Comparison of ENCODE assay signal across 12 mouse cellular contexts in the genomic region with DNA sequence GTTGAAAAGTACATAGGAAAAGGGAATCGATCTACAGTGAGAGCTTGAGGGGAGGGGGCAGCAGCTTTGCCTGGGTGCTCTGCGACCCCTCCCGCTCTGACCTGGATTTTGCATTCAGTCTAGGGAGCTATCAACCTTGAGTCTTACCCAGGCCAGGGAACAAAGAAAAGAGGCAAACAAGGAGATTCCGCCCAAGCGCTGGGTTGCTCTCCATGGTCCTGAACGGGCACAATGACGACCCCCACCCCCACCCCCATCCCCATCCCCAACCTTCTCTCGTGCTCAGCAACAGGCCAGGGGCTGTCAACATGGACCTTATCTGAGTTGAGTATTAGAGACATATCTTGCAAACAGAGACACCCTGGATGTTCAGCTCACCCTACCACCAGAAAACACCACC.
DNase-seq lines count a peak whose midpoint lies in the region; ATAC-seq lines count a peak whose summit lies in the region.
"Had no signal": no experiment of that assay in that cellular context is flagged by ENCODE, and none has a peak within 500 bp of the region (broad histone marks: within the 10 kb centered on the region; RNA-seq: fewer than 3 reads in every experiment).

No protein-coding gene starts in this region.

- H3K4me1 ChIP-seq in forebrain, embryonic 15.5 days: peaks cover 49% of the 10 kb centered on the region
- peaks cover 100% of the 10 kb centered on the region for H3K4me1 ChIP-seq in midbrain, embryonic 10.5 days
- H3K4me1 ChIP-seq: limb, embryonic 15.5 days had no signal

- no peak overlapping the region for H3K4me3 ChIP-seq in forebrain, embryonic 15.5 days
- H3K4me3 ChIP-seq in midbrain, embryonic 10.5 days: peak overlapping the region; percentile 33; the same call in 1 of the 2 replicates
- H3K4me3 ChIP-seq: heart, embryonic 15.5 days; limb, embryonic 15.5 days had no signal

- WGBS in forebrain, embryonic 15.5 days: 2% methylated on average over 8 of the region's 8 CpGs
- under 1% methylated on average over 8 of the region's 8 CpGs for WGBS in midbrain, embryonic 10.5 days

- H3K9me3 ChIP-seq in forebrain, embryonic 15.5 days: no peaks in the 10 kb centered on the region
- no peaks in the 10 kb centered on the region for H3K9me3 ChIP-seq in midbrain, embryonic 10.5 days (replicated peaks)
- H3K9me3 ChIP-seq: heart, embryonic 15.5 days; limb, embryonic 15.5 days had no signal

- H3K9ac ChIP-seq in forebrain, embryonic 15.5 days (replicated peaks): no peak overlapping the region
- H3K9ac ChIP-seq: heart, embryonic 15.5 days; limb, embryonic 15.5 days had no signal

- peak; percentile 28 for DNase-seq in thymus, postnatal 14 days
- DNase-seq in thymus, postnatal 36 days: no peak
- peak; percentile 78 for DNase-seq in midbrain, embryonic 10.5 days (ENCODE audit: low spot score)
- peak; percentile 69 for DNase-seq in thymus, postnatal 4 days
- DNase-seq in cerebellum, postnatal 10 days: no peak
- DNase-seq in spleen, adult 18-20 months: no peak
- DNase-seq: cerebellum, adult 8-10 months; right cerebral cortex, postnatal 14 days had no signal

- peak overlapping the region; percentile 11; the same call in 1 of the 2 replicates for H3K4me2 ChIP-seq in forebrain, embryonic 15.5 days (replicated peaks)
- H3K4me2 ChIP-seq: heart, embryonic 15.5 days; limb, embryonic 15.5 days had no signal

- no peaks in the 10 kb centered on the region for H3K27me3 ChIP-seq in forebrain, embryonic 15.5 days
- peaks cover 46% of the 10 kb centered on the region for H3K27me3 ChIP-seq in midbrain, embryonic 10.5 days (ENCODE audit: low read depth, poor library complexity, severe bottlenecking)

- H3K36me3 ChIP-seq in forebrain, embryonic 15.5 days: no peaks in the 10 kb centered on the region
- no peaks in the 10 kb centered on the region for H3K36me3 ChIP-seq in midbrain, embryonic 10.5 days
- H3K36me3 ChIP-seq: heart, embryonic 15.5 days; limb, embryonic 15.5 days had no signal

- H3K27ac ChIP-seq in forebrain, embryonic 15.5 days (replicated peaks): peak overlapping the region; percentile 66
- peak overlapping the region; percentile 86 for H3K27ac ChIP-seq in midbrain, embryonic 10.5 days (replicated peaks)
- H3K27ac ChIP-seq: heart, embryonic 15.5 days; limb, embryonic 15.5 days had no signal

- ATAC-seq in forebrain, embryonic 15.5 days (replicated peaks): no peak
- ATAC-seq in monocyte, adult 5-6 weeks (replicated peaks; ENCODE audit: insufficient number of reproducible peaks, low FRiP score, low TSS enrichment, poor library complexity, severe bottlenecking): no peak

Comparison
In these comparisons a context has a peak if more than half of its experiments do, and no peak if none do; other contexts are left out.
1. DNase-seq: peak in thymus, postnatal 14 days (single experiment), midbrain, embryonic 10.5 days (single experiment) and thymus, postnatal 4 days (single experiment); none in thymus, postnatal 36 days (0 of 2), cerebellum, postnatal 10 days (0 of 2) and spleen, adult 18-20 months (0 of 2).